Comparison of ENCODE assay signal across 1 mouse cellular context in genomic region chr5:86803962-86804940, GRCm38 (mm10).
TF ChIP-seq lines count a peak whose summit lies in the region.

TSS of gene Ythdc1 (plus strand) at chr5:86804221.

TF ChIP-seq in CH12.LX, 34 proteins besides CTCF, POLR2A, EP300 and RAD21 (continued from another document):
- peak; percentile 79 for TF ChIP-seq ELF1 (IDR thresholded peaks at IDR 0.05; ENCODE audit: low read depth, low read length)
- TF ChIP-seq MEF2A (IDR thresholded peaks at IDR 0.05; ENCODE audit: borderline replicate concordance, low read depth, low read length) = no peak
- TF ChIP-seq ZKSCAN1 (IDR thresholded peaks at IDR 0.05; ENCODE audit: borderline replicate concordance, low read depth, low read length) = no peak
- TF ChIP-seq JUN (IDR thresholded peaks at IDR 0.05; ENCODE audit: insufficient read depth, low read depth, low read length) = no peak
- 0 out of 2 replicates have a peak, but pooled peaks have one; percentile 39 for TF ChIP-seq UBTF (IDR thresholded peaks at IDR 0.05; ENCODE audit: low read depth, low read length)
- no peak for TF ChIP-seq CHD1 (IDR thresholded peaks at IDR 0.05; ENCODE audit: low read depth, low read length)
